Mouse (Mus musculus) thymus, adult 18-20 months (tissue): ENCODE data around the gene D10Wsu102e.
"Not testable (repeated sequence)": the region's sequence is repeated elsewhere in the genome, so short reads cannot be mapped to it uniquely, and the experiment has no call there.

Source experiments
- DNase-seq, 2 experiments: peaks; one replicate each; pipeline ENCODE4 v3.0.0; 2022; ENCODE audit warnings: mixed read lengths in 2 of 2

D10Wsu102e gene

DNA sequence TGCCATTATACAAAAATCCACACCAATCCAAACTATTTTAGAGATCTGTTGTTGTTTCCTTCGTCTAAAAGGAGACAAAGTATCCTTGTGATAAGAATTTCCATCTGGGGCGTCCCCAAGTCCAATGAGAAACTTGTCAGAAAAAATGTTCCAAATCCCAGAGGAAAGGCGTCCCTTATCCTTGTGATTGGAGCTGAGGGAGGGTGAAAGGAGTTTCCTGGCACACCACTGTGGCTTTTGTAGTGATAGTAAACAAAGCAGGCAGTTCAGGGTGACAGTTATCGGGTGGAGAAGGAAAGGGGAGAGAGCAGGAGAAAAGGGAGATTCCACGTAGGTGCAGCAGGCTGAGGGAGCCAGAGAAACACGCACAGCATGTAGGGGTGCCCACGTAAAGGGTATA is 12.5 kb upstream of the D10Wsu102e start:
- no peak for DNase-seq

DNA sequence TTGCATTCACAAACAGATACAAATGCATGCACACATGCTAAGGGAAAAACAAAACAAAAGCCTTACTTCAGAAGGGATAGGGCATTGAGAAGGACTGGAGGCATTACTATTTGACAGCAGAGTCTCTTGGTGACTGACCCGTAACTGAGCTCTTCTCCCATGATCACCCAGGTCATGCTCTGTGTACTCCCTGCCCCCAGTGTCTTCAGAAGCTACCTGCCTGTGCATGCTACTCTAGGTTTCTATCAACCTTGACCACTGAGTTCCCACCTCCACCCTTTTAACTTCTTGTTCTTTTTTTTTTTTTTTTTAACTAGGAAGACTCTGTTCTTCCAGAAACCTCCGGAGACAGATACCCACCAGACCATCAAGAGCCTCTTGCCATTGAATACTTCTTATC is 9.3 kb upstream of the D10Wsu102e start:
- no peak for DNase-seq

GRCm38 (mm10) chr10:83351779-83352178 is 8.2 kb upstream of the D10Wsu102e start:
- DNase-seq: not testable (repeated sequence)

- DNase-seq: no peak
Measured at GRCm38 (mm10) chr10:83353680-83354332, 6.2 kb upstream of the D10Wsu102e start.

DNA sequence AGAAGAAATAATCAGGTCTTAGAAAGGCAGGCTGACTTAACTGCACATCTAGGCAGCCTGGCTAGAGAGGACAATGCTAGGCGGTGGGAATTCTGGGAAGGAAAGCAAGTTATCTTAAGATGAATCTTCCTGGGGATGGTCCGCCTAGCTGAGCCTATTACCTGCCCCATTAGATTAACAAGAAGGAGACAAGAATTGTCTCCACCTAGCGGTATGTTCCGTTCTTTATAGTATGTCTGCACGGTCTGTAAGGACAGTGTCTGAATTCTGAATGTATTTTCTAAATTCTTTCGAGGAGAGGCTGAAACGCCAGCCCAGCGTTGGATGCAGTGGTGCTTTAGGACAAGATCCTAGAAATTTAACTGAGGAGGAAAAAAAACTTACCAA is 5.7 kb upstream of the D10Wsu102e start:
- no peak for DNase-seq

DNA sequence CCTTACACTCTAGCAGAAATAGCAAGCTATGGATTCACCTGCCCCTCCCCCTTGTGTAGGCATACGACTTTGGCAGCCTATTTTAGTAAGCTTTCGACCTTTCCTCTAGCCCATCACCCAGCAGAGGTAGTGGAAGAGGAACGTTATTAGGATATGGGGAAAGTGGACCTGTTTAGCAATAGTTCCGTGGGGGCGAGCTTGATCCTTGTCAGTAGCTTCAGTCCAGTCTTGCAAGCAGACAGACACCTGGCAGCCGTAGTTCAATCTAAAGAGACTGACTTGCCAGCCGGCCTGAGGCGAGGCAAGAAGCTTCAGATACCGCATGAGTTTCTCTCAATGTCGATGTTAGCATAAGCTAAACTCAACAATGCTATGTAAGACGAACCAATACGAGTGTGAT is 3.6 kb upstream of the D10Wsu102e start:
- no peak for DNase-seq

GRCm38 (mm10) chr10:83359451-83359850 is 570 bp upstream of the D10Wsu102e start:
- DNase-seq: no peak

- no peak for DNase-seq
Measured at GRCm38 (mm10) chr10:83360356-83360755, 335 bp downstream of the D10Wsu102e start.

DNA sequence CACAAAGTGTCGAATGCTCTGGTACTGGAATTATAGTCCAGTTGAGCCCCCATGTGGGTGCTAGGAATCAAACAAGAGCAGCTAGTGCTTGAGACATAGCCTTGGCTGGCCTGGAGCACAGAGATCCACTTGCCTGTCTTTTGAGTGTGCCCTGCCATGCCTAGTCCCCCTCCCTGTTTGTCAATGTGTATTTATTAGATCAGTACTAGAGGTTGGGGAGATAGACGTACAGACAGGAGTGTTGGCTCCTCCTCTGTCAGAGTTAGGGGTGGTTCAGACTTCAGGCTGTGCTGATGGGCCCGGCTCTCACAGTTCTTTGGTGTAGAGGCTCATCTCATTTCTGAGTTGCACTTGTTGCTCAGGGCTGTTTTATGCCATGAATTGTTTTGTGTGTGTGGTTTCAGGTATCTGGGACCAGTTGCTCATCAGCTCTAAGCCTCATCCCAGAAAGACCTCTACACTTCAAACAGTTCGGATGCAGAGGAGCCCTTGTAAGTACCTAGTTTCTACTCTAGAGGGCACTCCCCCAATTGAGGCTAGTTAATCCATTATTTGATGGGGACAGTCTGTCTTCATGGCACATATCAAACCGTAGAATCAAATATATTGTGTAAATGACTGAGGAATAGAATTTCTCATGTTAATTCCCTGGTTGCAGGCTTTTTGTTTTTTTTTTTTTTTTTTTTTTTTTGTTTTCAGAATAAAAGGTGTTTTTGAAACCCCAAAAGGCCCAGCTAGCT is 1.8 kb downstream of the D10Wsu102e start:
- no peak for DNase-seq

- no peak for DNase-seq
Measured at GRCm38 (mm10) chr10:83363451-83363850, 3.4 kb downstream of the D10Wsu102e start.

GRCm38 (mm10) chr10:83368918-83369317 is 8.9 kb downstream of the D10Wsu102e start:
- no peak for DNase-seq

- no peak for DNase-seq
Measured at GRCm38 (mm10) chr10:83374045-83374656, 14.1 kb downstream of the D10Wsu102e start.

GRCm38 (mm10) chr10:83375458-83375857 is 15.4 kb downstream of the D10Wsu102e start:
- DNase-seq: not testable (repeated sequence)

- DNase-seq: no peak
Measured at GRCm38 (mm10) chr10:83376911-83377682, 17.1 kb downstream of the D10Wsu102e start.

DNA sequence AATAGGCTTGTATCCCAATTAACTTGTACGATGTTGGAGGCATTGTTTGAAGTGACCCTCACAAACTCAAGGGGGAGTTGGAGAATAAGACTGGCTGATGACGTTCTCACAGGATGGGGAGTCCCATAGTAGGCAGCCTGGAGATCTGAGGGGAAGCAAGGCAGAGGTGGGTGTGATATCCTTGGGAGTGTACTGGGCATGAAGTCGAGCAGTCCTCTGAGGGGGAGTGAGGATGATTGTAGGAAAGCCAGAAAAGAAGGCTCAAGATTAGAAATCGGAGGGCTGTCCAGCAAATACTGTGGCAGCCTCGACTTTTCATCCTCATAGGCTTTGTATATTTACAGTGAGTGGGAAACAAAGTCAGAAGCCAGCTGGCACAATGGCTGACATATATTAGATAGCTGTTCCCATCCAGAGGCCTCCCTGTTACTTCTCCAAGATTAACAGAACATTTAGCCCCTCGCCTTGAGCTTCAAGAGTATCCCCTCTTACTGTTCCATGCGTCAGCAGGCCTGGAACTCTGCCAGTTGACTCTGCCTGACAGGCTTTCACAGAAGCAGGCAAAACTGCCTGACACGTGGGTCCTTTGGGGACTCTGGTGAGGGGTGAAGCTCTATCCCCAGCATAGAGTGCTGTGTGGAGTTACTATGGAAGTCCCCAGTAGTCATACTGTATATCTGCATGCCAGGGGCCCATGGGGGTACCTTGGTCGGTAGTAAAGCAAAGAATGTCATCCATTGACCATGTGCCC is 18.2 kb downstream of the D10Wsu102e start:
- no peak for DNase-seq

DNA sequence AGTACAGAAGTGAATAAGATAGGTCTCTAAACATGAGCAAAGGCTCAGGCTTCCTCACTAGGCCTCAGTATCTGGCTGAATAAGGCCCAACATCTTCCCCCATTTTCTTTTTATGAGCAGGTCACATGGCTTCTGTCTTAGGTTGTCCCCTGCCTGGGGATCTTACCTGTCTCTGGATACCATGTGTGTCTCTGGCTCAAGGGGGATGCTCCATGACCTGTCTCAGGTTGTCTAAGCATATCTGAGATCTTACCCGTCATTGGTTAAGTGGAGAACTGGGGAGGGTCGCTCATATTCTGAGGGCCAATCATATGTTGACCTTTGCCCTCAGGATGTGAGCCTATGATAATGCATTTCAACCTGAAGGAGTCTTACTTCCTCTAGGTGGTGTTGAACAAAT is 20.5 kb downstream of the D10Wsu102e start:
- DNase-seq: no peak

- DNase-seq: no peak
Measured at GRCm38 (mm10) chr10:83382528-83382927, 22.5 kb downstream of the D10Wsu102e start.

DNA sequence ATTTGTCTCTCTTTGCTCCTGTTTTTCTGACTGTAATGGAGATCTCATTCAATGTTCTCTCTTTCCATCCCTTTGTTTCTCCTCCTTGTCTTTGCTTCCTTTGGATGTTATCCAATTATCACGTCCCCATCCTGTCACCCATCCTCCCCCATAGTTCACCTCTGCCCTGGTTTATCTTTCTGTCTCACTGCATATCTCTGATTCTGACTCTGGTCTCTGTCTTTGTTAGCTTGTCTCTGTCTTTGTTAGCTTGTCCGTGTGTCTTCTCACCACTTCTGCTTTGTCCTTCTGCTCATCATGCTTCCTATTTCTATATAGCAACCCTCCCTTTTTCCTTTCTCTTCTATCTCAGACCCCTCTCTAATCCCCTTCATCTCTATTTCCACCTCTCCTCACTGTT is 23.0 kb downstream of the D10Wsu102e start:
- DNase-seq: no peak

DNA sequence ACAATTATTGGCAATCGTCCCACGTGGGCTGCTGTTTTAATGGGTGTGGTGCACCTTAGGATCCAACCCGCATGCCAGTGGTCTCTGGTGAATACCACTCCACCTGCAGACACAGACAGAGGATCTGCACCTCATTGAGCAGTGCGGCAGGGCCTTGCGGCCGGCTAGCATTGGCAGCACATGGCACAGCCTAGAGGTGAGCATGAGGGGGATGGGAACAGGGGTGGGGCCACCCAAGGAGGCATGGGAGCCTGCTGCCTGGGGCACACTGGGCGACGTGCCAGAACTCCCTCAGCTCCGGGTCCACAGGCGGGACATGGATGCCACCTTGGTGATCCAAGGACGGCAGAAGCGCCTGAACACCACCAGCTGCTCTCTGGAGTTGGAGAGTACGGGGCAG is 23.8 kb downstream of the D10Wsu102e start:
- DNase-seq: no peak

- no peak for DNase-seq
Measured at GRCm38 (mm10) chr10:83384456-83385215, 24.6 kb downstream of the D10Wsu102e start.

- DNase-seq: no peak
Measured at GRCm38 (mm10) chr10:83385330-83385910, 25.4 kb downstream of the D10Wsu102e start.
